Mouse (Mus musculus) liver, embryonic 14.5 days (tissue): Measurements from ENCODE around the gene Dsp.

Experiments
- CTCF ChIP-seq: IDR thresholded peaks from 2 replicates; pipeline ENCODE4 v1.5.1; 2016; ENCODE audit warnings: antibody characterized with exemption, low read depth, control low read depth
- EP300 ChIP-seq: IDR thresholded peaks from 2 replicates; pipeline ENCODE4 v1.6.1; 2016; ENCODE audit warnings: antibody characterized with exemption, low read depth

DNA sequence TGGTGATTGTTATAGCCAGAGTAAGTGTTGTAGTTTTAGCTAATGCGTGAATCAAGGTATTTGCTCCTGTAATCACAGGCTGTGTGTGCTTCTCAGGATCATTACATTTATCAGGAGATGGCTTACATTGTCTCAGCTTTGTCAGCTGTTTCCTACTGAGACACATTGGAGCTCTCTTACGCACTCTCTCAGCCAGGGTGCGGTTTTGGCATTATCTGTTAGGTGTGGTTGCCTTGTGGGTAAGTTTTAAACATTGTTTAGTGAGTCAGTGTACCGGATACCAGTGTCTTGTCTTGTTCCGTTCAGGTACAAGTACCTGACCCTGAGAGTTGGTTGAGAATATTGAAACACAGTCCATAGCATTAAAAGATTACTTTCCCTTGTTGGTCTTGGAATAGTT, 60.0 kb downstream of the Dsp start:
- no peak for TF ChIP-seq CTCF
- TF ChIP-seq EP300 = no peak
